Mouse (Mus musculus) bone marrow, adult 2 months (tissue): ENCODE measurements around the gene Atp11a. TPM values are rescaled to one million over a fixed set of nuclear protein-coding genes. Genes with fewer than 3 reads are reported as not detected.

Experiments used
- H3K27ac ChIP-seq: fragments of 200-500 bp; 2 replicates; pipeline ENCODE4 v1.5.1; 2012; ENCODE audit warnings: low read depth, mild to moderate bottlenecking, control low read depth, inconsistent platforms, low read length; ENCODE audit not compliant: control insufficient read depth, poor library complexity, insufficient read depth
- H3K4me1 ChIP-seq: fragments of 200-500 bp; 2 replicates; pipeline ENCODE4 v1.6.1; 2011; ENCODE audit warnings: low read length; ENCODE audit not compliant: control insufficient read depth, insufficient read depth
- H3K4me3 ChIP-seq: fragments of 200-500 bp; replicated peaks from 2 replicates; pipeline ENCODE3; 2011; ENCODE audit warnings: mild to moderate bottlenecking, low read depth, low read length, control low read depth; ENCODE audit not compliant: control insufficient read depth
- CTCF ChIP-seq: fragments of 200-500 bp; IDR thresholded peaks from 2 replicates; pipeline ENCODE4 v1.5.1; 2011; ENCODE audit warnings: low read length, control low read depth; ENCODE audit not compliant: control insufficient read depth, insufficient read depth
- POLR2A ChIP-seq: fragments of 200-500 bp; IDR thresholded peaks from 2 replicates; pipeline ENCODE4 v1.6.1; 2011; ENCODE audit warnings: low read depth, mild to moderate bottlenecking, control low read depth, low read length, borderline replicate concordance; ENCODE audit not compliant: control insufficient read depth
- WGBS: fragments of 180-500 bp; shearing (Covaris S2); methylation state at CpG from one replicate; pipeline ENCODE4 v1.1.7; 2018; 5-methylcytosine and 5-hydroxymethylcytosine counted together
- polyA plus RNA-seq: library from polyadenylated mRNA; stranded (reverse); fragments of >200 nt; gene quantifications from 2 replicates; pipeline ENCODE4 v1.2.4, GENCODE M21; 2011; ENCODE audit warnings: low replicate concordance; ENCODE audit not compliant: missing spikeins, insufficient read depth, insufficient read length

Atp11a gene
- polyA plus RNA-seq, 1 experiment, result 28.4 TPM

GRCm38 (mm10) chr8:12775302-12775975, 18.6 kb downstream of the Atp11a start:
- Histone ChIP-seq H3K27ac (no peak overlapping the region), H3K4me1 (no peaks in the 10 kb centered on the region; the same call in 1 of the 2 replicates), H3K4me3 (no peak overlapping the region)
- TF ChIP-seq CTCF (no peak), POLR2A (no peak)
- 64% methylated on average over 9 of the region's 9 CpGs for WGBS

- H3K4me3 ChIP-seq, result no peak overlapping the region
- 61% methylated on average over 10 of the region's 10 CpGs for WGBS
- H3K27ac ChIP-seq, result no peak overlapping the region
- no peaks in the 10 kb centered on the region; the same call in 1 of the 2 replicates for H3K4me1 ChIP-seq
- TF ChIP-seq POLR2A (no peak), CTCF (no peak)
Measured at GRCm38 (mm10) chr8:12776166-12776565, 19.4 kb downstream of the Atp11a start.

GRCm38 (mm10) chr8:12777171-12777570, 20.4 kb downstream of the Atp11a start:
- H3K27ac ChIP-seq, result no peak overlapping the region
- H3K4me3 ChIP-seq, result no peak overlapping the region
- 55% methylated on average over 5 of the region's 5 CpGs for WGBS
- TF ChIP-seq POLR2A, result no peak
- TF ChIP-seq CTCF, result no peak
- no peaks in the 10 kb centered on the region; the same call in 1 of the 2 replicates for H3K4me1 ChIP-seq

- TF ChIP-seq POLR2A (no peak), CTCF (no peak)
- WGBS, result 59% methylated on average over 4 of the region's 4 CpGs
- no peak overlapping the region for H3K27ac ChIP-seq
- H3K4me3 ChIP-seq, result no peak overlapping the region
- no peaks in the 10 kb centered on the region; the same call in 1 of the 2 replicates for H3K4me1 ChIP-seq
Measured at GRCm38 (mm10) chr8:12779541-12779940, 22.7 kb downstream of the Atp11a start.

GRCm38 (mm10) chr8:12785508-12785907, 28.7 kb downstream of the Atp11a start:
- 81% methylated on average over 8 of the region's 8 CpGs for WGBS
- H3K27ac ChIP-seq, result no peak overlapping the region
- H3K4me3 ChIP-seq, result no peak overlapping the region
- TF ChIP-seq POLR2A (no peak), CTCF (no peak)
- H3K4me1 ChIP-seq, result no peaks in the 10 kb centered on the region; the same call in 1 of the 2 replicates

- 84% methylated on average over 14 of the region's 14 CpGs for WGBS
- H3K27ac ChIP-seq, result no peak overlapping the region
- H3K4me1 ChIP-seq, result no peaks in the 10 kb centered on the region; the same call in 1 of the 2 replicates
- no peak overlapping the region for H3K4me3 ChIP-seq
- TF ChIP-seq CTCF, result no peak
- TF ChIP-seq POLR2A, result no peak
Measured at GRCm38 (mm10) chr8:12786261-12786957, 29.6 kb downstream of the Atp11a start.

- no peak overlapping the region for H3K27ac ChIP-seq
- no peak overlapping the region for H3K4me3 ChIP-seq
- no peak for TF ChIP-seq CTCF
- TF ChIP-seq POLR2A, result no peak
- no peaks in the 10 kb centered on the region; the same call in 1 of the 2 replicates for H3K4me1 ChIP-seq
- WGBS, result 86% methylated on average over 12 of the region's 12 CpGs
Measured at GRCm38 (mm10) chr8:12786958-12787301, 30.1 kb downstream of the Atp11a start.

GRCm38 (mm10) chr8:12787427-12787826, 30.6 kb downstream of the Atp11a start:
- Histone ChIP-seq H3K4me3 (no peak overlapping the region), H3K27ac (no peak overlapping the region), H3K4me1 (no peaks in the 10 kb centered on the region; the same call in 1 of the 2 replicates)
- TF ChIP-seq POLR2A (no peak), CTCF (no peak)
- 29% methylated on average over 8 of the region's 8 CpGs for WGBS
